ENCODE assay signal across 8 mouse cellular contexts in the genomic region with DNA sequence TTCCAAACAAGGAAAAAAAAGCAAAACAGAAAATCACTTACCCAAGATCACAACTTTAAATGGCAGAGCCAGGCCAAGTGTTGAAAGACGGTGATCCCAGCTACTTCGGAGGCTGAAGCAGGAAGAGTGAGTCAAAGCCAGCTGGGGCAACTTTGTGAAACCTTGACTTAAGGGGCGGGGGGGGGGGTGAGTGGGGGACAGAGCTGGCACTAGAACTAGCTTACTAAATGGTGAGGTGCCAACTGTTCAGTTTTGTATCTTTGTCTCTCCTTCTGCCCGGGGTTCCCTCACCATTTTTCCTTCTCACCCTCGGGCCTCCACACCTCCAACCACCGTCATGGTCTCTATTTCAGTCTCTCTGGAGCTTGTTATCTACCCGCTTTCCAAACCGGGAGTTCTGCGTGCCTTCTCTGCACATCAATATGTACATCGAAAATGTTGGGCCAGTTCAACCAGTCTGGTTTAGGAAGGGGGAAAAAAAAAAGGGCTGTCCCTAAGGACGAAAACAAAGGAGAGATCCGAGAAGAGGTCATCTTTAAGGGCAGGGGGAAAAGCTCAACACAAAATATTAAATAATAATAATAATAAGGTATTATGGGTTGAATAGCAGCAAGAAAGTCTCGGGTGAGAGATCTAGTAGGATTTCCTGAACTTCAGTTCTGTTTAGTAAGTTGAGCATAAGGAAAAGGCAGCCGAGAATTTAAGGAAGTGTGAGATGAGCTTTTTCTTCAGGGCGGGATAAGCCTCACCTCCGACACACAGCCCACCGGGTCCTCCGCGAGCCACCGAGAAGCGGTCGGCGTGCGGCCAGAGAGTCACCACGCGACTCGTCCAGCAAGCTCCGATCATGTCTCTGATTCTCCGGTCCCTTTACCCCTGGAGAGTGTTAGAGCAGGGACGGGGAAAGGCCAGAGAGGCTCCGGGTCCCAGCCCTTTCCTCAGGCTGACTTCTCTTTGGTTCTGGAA. TPM values are rescaled to one million over a fixed set of nuclear protein-coding genes. Genes with fewer than 3 reads are reported as not detected.
DNase-seq lines count a peak whose midpoint lies in the region; ATAC-seq and TF ChIP-seq lines count a peak whose summit lies in the region.

No protein-coding gene starts in this region.

- peak overlapping the region; percentile 98 for H3K27ac ChIP-seq in left cerebral cortex, adult 2 months
- peak overlapping the region; percentile 95 for H3K27ac ChIP-seq in embryonic facial prominence, embryonic 13.5 days
- H3K27ac ChIP-seq in midbrain, postnatal 0 days (ENCODE audit: low read depth, low read length): peak overlapping the region; percentile 89

- H3K9ac ChIP-seq in embryonic facial prominence, embryonic 13.5 days: peak overlapping the region; percentile 99
- H3K9ac ChIP-seq in midbrain, postnatal 0 days (replicated peaks; ENCODE audit: low read length, poor library complexity, severe bottlenecking): peak overlapping the region; percentile 89

- ATAC-seq in embryonic facial prominence, embryonic 13.5 days (ENCODE audit: insufficient number of reproducible peaks, insufficient read depth, low FRiP score, low TSS enrichment, low read depth): peak; percentile 2; the same call in 1 of the 2 replicates
- ATAC-seq in midbrain, postnatal 0 days (ENCODE audit: low FRiP score): peak; percentile 18; the same call in 1 of the 2 replicates

- no peaks in the 10 kb centered on the region for H3K9me3 ChIP-seq in embryonic facial prominence, embryonic 13.5 days
- H3K9me3 ChIP-seq in midbrain, postnatal 0 days (ENCODE audit: low read length): no peaks in the 10 kb centered on the region

- intact Hi-C loops in left cerebral cortex, adult 2 months (cut with DNase I): no loop called here
- intact Hi-C loops in left cerebral cortex, postnatal 14 days (cut with DNase I): no loop called here

- peaks cover 47% of the 10 kb centered on the region for H3K36me3 ChIP-seq in embryonic facial prominence, embryonic 13.5 days
- peaks cover 30% of the 10 kb centered on the region for H3K36me3 ChIP-seq in midbrain, postnatal 0 days (ENCODE audit: insufficient read depth, low read length)

- peak in 1 of 2 experiments; percentile 63 for DNase-seq in left cerebral cortex, adult 2 months (ENCODE audit: extremely low spot score in 1 of 2, low spot score in 2 of 2)
- no peak for DNase-seq in left cerebral cortex, postnatal 14 days (ENCODE audit: low spot score in 2 of 2)
- DNase-seq in induced T-regulatory cell, adult 2 months (ENCODE audit: low read depth): peak; percentile 40
- no peak for DNase-seq in midbrain, postnatal 0 days (ENCODE audit: low spot score)
- DNase-seq in spleen, postnatal 36 days (ENCODE audit: low spot score in 2 of 2): no peak
- DNase-seq in retina, embryonic 14.5 days (ENCODE audit: low spot score): no peak
- no peak for DNase-seq in spleen, postnatal 10 days (ENCODE audit: low spot score in 2 of 2)

- H3K4me3 ChIP-seq in left cerebral cortex, adult 2 months: peak overlapping the region; percentile 67
- peak overlapping the region; percentile 83 for H3K4me3 ChIP-seq in embryonic facial prominence, embryonic 13.5 days
- peak overlapping the region; percentile 58 for H3K4me3 ChIP-seq in midbrain, postnatal 0 days (ENCODE audit: low read depth, low read length)

- TF ChIP-seq CTCF in left cerebral cortex, adult 2 months (IDR thresholded peaks at IDR 0.05): no peak
- TF ChIP-seq CTCF in midbrain, postnatal 0 days (IDR thresholded peaks at IDR 0.05): no peak

- no peaks in the 10 kb centered on the region for H3K27me3 ChIP-seq in embryonic facial prominence, embryonic 13.5 days
- H3K27me3 ChIP-seq in midbrain, postnatal 0 days (ENCODE audit: insufficient read depth, low read length): no peaks in the 10 kb centered on the region

- peak overlapping the region; percentile 93 for H3K4me2 ChIP-seq in embryonic facial prominence, embryonic 13.5 days
- peak overlapping the region; percentile 62 for H3K4me2 ChIP-seq in midbrain, postnatal 0 days (ENCODE audit: low read depth, low read length, poor library complexity, severe bottlenecking)

- WGBS in embryonic facial prominence, embryonic 13.5 days: 9% methylated on average over 31 of the region's 31 CpGs
- 11% methylated on average over 31 of the region's 31 CpGs for WGBS in midbrain, postnatal 0 days

- H3K4me1 ChIP-seq in embryonic facial prominence, embryonic 13.5 days: peaks cover 45% of the 10 kb centered on the region
- H3K4me1 ChIP-seq in midbrain, postnatal 0 days (ENCODE audit: insufficient read depth, low read length): peaks cover 9% of the 10 kb centered on the region

RNA-seq across cellular contexts. Expression of a gene that starts 0.6 kb away (rescaled TPM):
- 10 to 100 TPM; 30.8 to 34.4 TPM for total RNA-seq in left cerebral cortex, adult 2 months (2021)
- total RNA-seq in left cerebral cortex, postnatal 14 days (2021): 10 to 100 TPM; 28.8 to 32.7 TPM
- polyA plus RNA-seq in embryonic facial prominence, embryonic 13.5 days (2015; fragmentation: Nextera tagmentation; extraction: Ambion mirVana): 34.4 and 34.9 TPM in 2 replicates
- total RNA-seq in midbrain, postnatal 0 days (2014; rRNA removed): 22.4 and 23.5 TPM in 2 replicates
- 15.8 and 18.1 TPM in 2 replicates for polyA plus RNA-seq in midbrain, postnatal 0 days (2015; fragmentation: Nextera tagmentation; extraction: Ambion mirVana)

RNA-seq across cellular contexts. Expression of a gene that starts 2.0 kb away (rescaled TPM):
- total RNA-seq in left cerebral cortex, adult 2 months (2021): 100 to 1,000 TPM; 318 to 325 TPM
- total RNA-seq in left cerebral cortex, postnatal 14 days (2021): 100 to 1,000 TPM; 369 to 389 TPM
- 936 and 1,128 TPM in 2 replicates for polyA plus RNA-seq in embryonic facial prominence, embryonic 13.5 days (2015; fragmentation: Nextera tagmentation; extraction: Ambion mirVana)
- total RNA-seq in midbrain, postnatal 0 days (2014; rRNA removed): 801 and 989 TPM in 2 replicates
- polyA plus RNA-seq in midbrain, postnatal 0 days (2015; fragmentation: Nextera tagmentation; extraction: Ambion mirVana): 473 and 492 TPM in 2 replicates

RNA-seq across cellular contexts. Expression of a gene that starts 3.8 kb away (rescaled TPM):
- under 1 TPM; 0.37 to 0.41 TPM for total RNA-seq in left cerebral cortex, adult 2 months (2021)
- total RNA-seq in left cerebral cortex, postnatal 14 days (2021): under 1 TPM; 0.24 to 0.34 TPM
- 1.4 and 1.5 TPM in 2 replicates for polyA plus RNA-seq in embryonic facial prominence, embryonic 13.5 days (2015; fragmentation: Nextera tagmentation; extraction: Ambion mirVana)
- total RNA-seq in midbrain, postnatal 0 days (2014; rRNA removed): 0.14 TPM in 1 of 2 replicates, not detected in the other
- polyA plus RNA-seq in midbrain, postnatal 0 days (2015; fragmentation: Nextera tagmentation; extraction: Ambion mirVana): 0.16 and 0.25 TPM in 2 replicates

RNA-seq across cellular contexts. Expression of a gene that starts 8.4 kb away (rescaled TPM):
- not detected for total RNA-seq in left cerebral cortex, adult 2 months (2021)
- not detected for total RNA-seq in left cerebral cortex, postnatal 14 days (2021)
- not detected in 2 replicates for polyA plus RNA-seq in embryonic facial prominence, embryonic 13.5 days (2015; fragmentation: Nextera tagmentation; extraction: Ambion mirVana)
- total RNA-seq in midbrain, postnatal 0 days (2014; rRNA removed): not detected in 2 replicates
- not detected in 2 replicates for polyA plus RNA-seq in midbrain, postnatal 0 days (2015; fragmentation: Nextera tagmentation; extraction: Ambion mirVana)

RNA-seq across cellular contexts. Expression of a gene that starts 12.3 kb away (rescaled TPM):
- 100 to 1,000 TPM in 1 of 2 experiments, 10 to 100 TPM in 1; 60.3 to 104 TPM for total RNA-seq in left cerebral cortex, adult 2 months (2021)
- 10 to 100 TPM; 68.7 to 83.5 TPM for total RNA-seq in left cerebral cortex, postnatal 14 days (2021)
- polyA plus RNA-seq in embryonic facial prominence, embryonic 13.5 days (2015; fragmentation: Nextera tagmentation; extraction: Ambion mirVana): 7.8 and 10.2 TPM in 2 replicates
- 8.4 and 9.6 TPM in 2 replicates for total RNA-seq in midbrain, postnatal 0 days (2014; rRNA removed)
- polyA plus RNA-seq in midbrain, postnatal 0 days (2015; fragmentation: Nextera tagmentation; extraction: Ambion mirVana): 4.6 and 4.8 TPM in 2 replicates
